Mouse (Mus musculus) forebrain, embryonic 14.5 days (tissue): Measurements from ENCODE around the gene Kit. TPM values are rescaled to one million over a fixed set of nuclear protein-coding genes. Genes with fewer than 3 reads are reported as not detected.

ENCODE experiments used
- ATAC-seq: fragments of 200-750 bp; cut with Nextera tagmentation; 2 replicates; pipeline ENCODE4 v1.8.0; 2017; ENCODE audit warnings: mild to moderate bottlenecking, moderate library complexity
- DNase-seq: peaks from one replicate; pipeline ENCODE4 v3.0.0-alpha.2; 2015; ENCODE audit warnings: low spot score
- H3K27ac ChIP-seq: fragments of 300-500 bp; sonication (generic); 2 replicates; pipeline ENCODE4 v1.5.1; 2014; ENCODE audit warnings: low read depth, mild to moderate bottlenecking, control low read depth, low read length, moderate library complexity
- H3K27me3 ChIP-seq: fragments of 300-500 bp; sonication (generic); replicated peaks from 2 replicates; pipeline ENCODE4 v1.6.1; 2014; ENCODE audit warnings: low read length, control low read depth, mixed read lengths; ENCODE audit not compliant: control insufficient read depth, insufficient read depth
- H3K36me3 ChIP-seq: fragments of 300-500 bp; sonication (generic); 2 replicates; pipeline ENCODE4 v1.6.1; 2014; ENCODE audit warnings: low read length, control low read depth; ENCODE audit not compliant: control insufficient read depth, insufficient read depth
- H3K4me1 ChIP-seq: fragments of 300-500 bp; sonication (generic); 2 replicates; pipeline ENCODE4 v1.6.1; 2014; ENCODE audit warnings: antibody characterized with exemption, low read length, control low read depth; ENCODE audit not compliant: control insufficient read depth, insufficient read depth
- H3K4me2 ChIP-seq: fragments of 300-500 bp; sonication (generic); 2 replicates; pipeline ENCODE4 v1.6.1; 2014; ENCODE audit warnings: mild to moderate bottlenecking, control low read depth, low read length
- H3K4me3 ChIP-seq: fragments of 300-500 bp; sonication (generic); 2 replicates; pipeline ENCODE4 v1.5.1; 2014; ENCODE audit warnings: low read depth, low read length, control low read depth
- H3K9ac ChIP-seq: fragments of 300-500 bp; sonication (generic); 2 replicates; pipeline ENCODE4 v1.6.1; 2014; ENCODE audit warnings: mild to moderate bottlenecking, low read length, control low read depth, moderate library complexity
- H3K9me3 ChIP-seq: fragments of 300-500 bp; sonication (generic); replicated peaks from 2 replicates; pipeline ENCODE4 v1.6.1; 2016; ENCODE audit warnings: low read length, control low read depth, mixed read lengths; ENCODE audit not compliant: control insufficient read depth
- WGBS: fragments of 180-500 bp; shearing (Covaris S2); extraction: QIAGEN DNeasy Blood & Tissue Kit; methylation state at CpG from one replicate; pipeline ENCODE4 v1.1.7; 2014; 5-methylcytosine and 5-hydroxymethylcytosine counted together
- polyA plus RNA-seq: library from polyadenylated mRNA; unstranded; fragments of >200 nt; fragmentation: Nextera tagmentation; extraction: Ambion mirVana; gene quantifications from 2 replicates; pipeline ENCODE4 v1.2.1, GENCODE M21; 2014

Gene Kit
- polyA plus RNA-seq, result 27.0 and 32.6 TPM in 2 replicates

DNA sequence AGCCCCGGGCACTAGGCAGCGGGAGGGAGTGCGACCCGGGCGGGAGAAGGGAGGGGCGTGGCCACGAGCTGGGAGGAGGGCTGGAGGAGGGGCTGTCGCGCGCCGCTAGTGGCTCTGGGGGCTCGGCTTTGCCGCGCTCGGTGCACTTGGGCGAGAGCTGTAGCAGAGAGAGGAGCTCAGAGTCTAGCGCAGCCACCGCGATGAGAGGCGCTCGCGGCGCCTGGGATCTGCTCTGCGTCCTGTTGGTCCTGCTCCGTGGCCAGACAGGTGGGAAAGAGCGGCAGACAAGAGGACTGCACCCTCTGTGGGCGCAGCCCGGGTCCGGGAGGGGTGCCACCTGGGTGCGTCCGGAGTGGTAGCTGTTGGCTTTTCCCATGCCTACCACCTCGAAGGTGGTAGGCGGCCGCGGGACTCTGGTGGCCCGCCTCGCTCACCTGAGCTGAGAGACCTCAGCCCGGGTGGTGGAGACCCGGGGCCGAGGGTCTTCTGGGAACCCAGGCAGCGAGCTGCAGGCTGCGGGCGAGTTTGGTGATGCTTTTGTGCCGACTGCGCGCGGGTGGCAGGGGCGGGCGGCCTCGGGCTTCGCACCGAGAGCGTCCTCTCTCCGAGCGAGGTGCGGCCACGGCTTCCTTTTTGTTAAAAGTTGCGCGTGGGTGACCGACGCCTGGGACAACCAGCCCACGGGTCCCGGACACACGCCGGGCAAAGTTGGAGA is at the start of gene Kit:
Kit (plus strand) TSS at position 65 of the 715 bp plus-strand sequence.
- Histone ChIP-seq H3K4me3 (peak within 1 kb of the TSS; percentile 68), H3K36me3 (no peaks in the 10 kb centered on the region), H3K9me3 (no peaks in the 10 kb centered on the region), H3K27ac (peak within 1 kb of the TSS; percentile 72), H3K4me2 (peak within 1 kb of the TSS; percentile 98), H3K27me3 (peaks cover 5% of the 10 kb centered on the region; the same call in 1 of the 2 replicates), H3K9ac (peak within 1 kb of the TSS; percentile 82), H3K4me1 (peaks cover 3% of the 10 kb centered on the region)
- under 1% methylated on average over 64 of the region's 65 CpGs for WGBS
- peak; percentile 93 for ATAC-seq
- DNase-seq, result peak; percentile 92

DNA sequence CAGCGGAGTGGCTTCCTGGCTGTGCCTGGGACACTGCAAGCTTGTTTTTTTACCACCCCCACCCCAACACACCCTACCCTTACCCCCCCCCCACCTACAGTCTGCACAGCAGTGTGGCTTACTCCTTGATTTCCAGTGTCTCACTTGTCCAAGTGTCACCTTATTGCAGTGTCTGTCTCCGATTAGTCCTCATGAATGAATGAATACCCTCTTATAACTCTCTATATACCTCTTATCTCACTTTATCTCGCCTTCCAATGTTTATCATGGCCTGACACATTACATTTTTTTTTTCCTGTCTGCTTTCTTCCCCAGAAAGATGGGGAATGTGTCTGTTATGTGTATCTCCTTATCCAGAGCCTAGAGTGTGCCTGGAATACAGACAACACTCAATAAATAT is 38.6 kb upstream of the Kit start:
- 89% methylated on average over 3 of the region's 3 CpGs for WGBS

DNA sequence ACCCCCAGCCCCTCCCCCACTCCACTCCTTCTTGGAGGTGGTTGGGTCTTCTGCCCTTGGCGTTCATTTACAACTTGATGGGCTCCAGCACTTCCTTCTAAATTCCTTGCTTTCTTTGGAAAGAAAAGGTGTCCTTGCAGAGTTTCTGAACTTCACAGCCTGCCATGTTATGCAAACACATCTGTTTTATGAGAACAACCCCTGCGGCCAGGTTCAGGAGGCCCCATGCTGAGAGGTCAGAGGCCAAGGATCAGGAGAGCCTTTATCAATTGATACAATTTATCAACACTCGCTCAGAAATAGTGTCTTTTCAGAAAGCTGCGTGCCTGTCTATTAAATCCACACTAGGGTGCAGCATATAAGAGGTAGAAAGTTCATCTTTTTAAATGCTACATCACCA is 37.0 kb upstream of the Kit start:
- H3K27ac ChIP-seq, result no peak overlapping the region
- DNase-seq (no peak), ATAC-seq (no peak)
- H3K9ac ChIP-seq, result no peak overlapping the region
- no peaks in the 10 kb centered on the region for H3K4me1 ChIP-seq
- H3K4me3 ChIP-seq, result no peak overlapping the region
- no peak overlapping the region for H3K4me2 ChIP-seq
- 33% methylated on average over 4 of the region's 4 CpGs for WGBS
- H3K36me3 ChIP-seq, result no peaks in the 10 kb centered on the region
- no peaks in the 10 kb centered on the region for H3K27me3 ChIP-seq
- H3K9me3 ChIP-seq, result no peaks in the 10 kb centered on the region

More for the DNA sequence above, 38.6 kb upstream of the Kit start:
- Histone ChIP-seq H3K36me3 (no peaks in the 10 kb centered on the region), H3K4me3 (no peak overlapping the region), H3K27ac (no peak overlapping the region), H3K9ac (no peak overlapping the region), H3K27me3 (no peaks in the 10 kb centered on the region), H3K9me3 (no peaks in the 10 kb centered on the region), H3K4me2 (no peak overlapping the region), H3K4me1 (no peaks in the 10 kb centered on the region)
- DNase-seq (no peak), ATAC-seq (no peak)

DNA sequence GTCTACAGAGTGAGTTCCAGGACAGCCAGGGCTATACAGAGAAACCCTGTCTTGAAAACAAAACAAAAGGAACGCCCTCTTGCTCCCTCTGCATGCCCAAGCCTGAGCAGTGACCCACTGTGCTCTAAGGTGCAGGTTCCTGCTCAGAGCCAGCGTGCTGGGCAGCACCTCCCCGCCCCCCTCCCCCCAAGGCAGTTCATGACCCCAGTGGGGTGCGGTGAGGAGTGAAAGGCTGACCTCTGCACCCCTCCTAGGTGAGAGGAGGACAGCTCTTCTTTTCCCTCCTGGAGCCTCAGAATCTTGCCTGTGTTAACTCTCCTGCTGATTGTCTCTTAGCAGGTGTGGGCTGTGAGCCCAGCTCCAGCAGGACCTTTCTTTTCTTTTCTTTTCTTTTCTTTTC is 36.3 kb upstream of the Kit start:
- no peak for DNase-seq
- no peak for ATAC-seq
- Histone ChIP-seq H3K4me3 (no peak overlapping the region), H3K4me1 (no peaks in the 10 kb centered on the region), H3K36me3 (no peaks in the 10 kb centered on the region), H3K9ac (no peak overlapping the region), H3K27me3 (no peaks in the 10 kb centered on the region), H3K9me3 (no peaks in the 10 kb centered on the region), H3K27ac (no peak overlapping the region), H3K4me2 (no peak overlapping the region)
- 25% methylated on average over 4 of the region's 4 CpGs for WGBS

DNA sequence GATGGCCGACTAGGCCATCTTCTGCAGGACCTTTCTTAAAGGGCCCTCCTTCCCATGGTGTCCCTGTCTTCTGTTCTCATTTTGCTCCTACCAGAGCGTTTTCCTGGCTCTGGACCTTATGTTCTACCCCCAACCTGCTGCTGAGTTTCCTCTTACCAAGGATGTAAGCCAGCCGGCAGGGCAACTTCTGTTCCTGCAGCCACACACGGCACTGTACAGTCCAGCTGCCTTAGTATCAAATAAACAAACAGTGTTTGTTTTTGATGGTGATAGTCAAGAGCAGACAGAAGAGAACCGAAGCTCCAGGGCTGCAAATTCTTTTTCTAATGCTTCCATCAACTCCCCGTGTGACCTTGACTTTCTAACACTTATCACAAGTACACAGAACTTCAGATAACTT is 35.6 kb upstream of the Kit start:
- H3K27ac ChIP-seq, result no peak overlapping the region
- no peaks in the 10 kb centered on the region for H3K4me1 ChIP-seq
- H3K4me2 ChIP-seq, result no peak overlapping the region
- no peaks in the 10 kb centered on the region for H3K36me3 ChIP-seq
- no peaks in the 10 kb centered on the region for H3K27me3 ChIP-seq
- no peak overlapping the region for H3K9ac ChIP-seq
- ATAC-seq, result no peak
- no peaks in the 10 kb centered on the region for H3K9me3 ChIP-seq
- 54% methylated on average over 6 of the region's 6 CpGs for WGBS
- no peak for DNase-seq
- no peak overlapping the region for H3K4me3 ChIP-seq

DNA sequence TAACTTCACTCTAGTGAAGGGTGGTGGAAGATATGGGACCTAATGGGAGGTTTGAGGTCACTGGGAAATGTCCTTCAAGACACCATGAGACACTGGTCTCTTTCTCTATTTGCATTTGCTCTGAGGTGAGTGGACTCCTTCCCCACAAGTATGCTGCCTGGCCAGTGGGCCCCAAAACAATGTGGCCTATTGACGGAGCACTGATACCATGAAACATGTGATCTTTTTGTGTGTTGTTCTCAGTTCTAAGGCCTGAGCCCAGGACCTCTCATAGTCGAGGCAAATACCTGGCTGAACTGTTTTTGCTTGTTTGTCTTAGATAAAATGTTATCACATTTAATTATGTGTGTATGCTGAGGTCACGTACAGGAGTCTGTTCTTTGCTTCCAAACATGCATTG is 31.0 kb upstream of the Kit start:
- ATAC-seq, result no peak
- H3K9me3 ChIP-seq, result no peaks in the 10 kb centered on the region
- no peak overlapping the region for H3K9ac ChIP-seq
- H3K27ac ChIP-seq, result no peak overlapping the region
- 82% methylated on average over 3 of the region's 3 CpGs for WGBS
- no peaks in the 10 kb centered on the region for H3K4me1 ChIP-seq
- H3K4me2 ChIP-seq, result no peak overlapping the region
- H3K36me3 ChIP-seq, result no peaks in the 10 kb centered on the region
- DNase-seq, result no peak
- H3K27me3 ChIP-seq, result no peaks in the 10 kb centered on the region
- H3K4me3 ChIP-seq, result no peak overlapping the region

DNA sequence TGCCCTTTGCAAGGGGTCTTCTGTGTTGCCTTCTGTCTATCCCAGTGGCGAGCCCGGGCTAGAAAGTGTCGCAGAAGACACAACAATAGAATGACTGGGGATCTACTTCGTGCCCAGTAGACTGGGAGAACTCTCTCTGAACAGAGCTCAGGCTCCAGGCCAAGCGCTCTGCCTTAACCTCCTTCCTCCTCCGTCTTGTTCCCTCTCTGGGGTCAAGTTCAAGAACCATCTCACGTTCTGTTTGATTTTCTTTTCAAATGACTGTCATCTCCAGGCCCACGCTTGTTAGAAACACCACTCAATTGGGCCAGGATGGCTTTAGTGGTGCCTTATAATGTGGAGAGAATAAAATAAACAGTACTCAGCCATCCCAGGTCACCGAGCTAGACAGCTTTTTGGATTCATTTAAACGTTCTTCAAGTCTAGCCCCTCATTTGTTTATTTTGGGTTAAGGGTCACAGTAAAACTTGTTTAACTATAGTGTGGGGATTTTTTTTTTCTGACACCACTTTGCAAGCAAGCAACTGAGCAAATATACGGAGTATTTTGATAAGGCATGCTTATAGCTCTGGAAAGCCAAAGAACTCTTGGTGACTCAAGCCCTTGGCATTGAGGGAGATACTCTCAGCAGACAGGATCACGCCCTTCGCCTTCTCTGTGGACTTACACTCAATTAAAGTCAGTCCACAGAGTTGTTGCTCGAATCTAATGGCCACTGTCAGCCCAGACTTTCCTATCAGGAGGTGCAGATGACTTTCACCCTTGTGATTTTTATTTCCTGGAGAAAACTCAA is 30.0 kb upstream of the Kit start:
- no peaks in the 10 kb centered on the region for H3K27me3 ChIP-seq
- H3K9ac ChIP-seq, result no peak overlapping the region
- no peak overlapping the region for H3K27ac ChIP-seq
- WGBS, result 88% methylated on average over 14 of the region's 14 CpGs
- no peaks in the 10 kb centered on the region for H3K4me1 ChIP-seq
- H3K36me3 ChIP-seq, result no peaks in the 10 kb centered on the region
- no peak overlapping the region for H3K4me2 ChIP-seq
- DNase-seq (no peak), ATAC-seq (no peak)
- H3K9me3 ChIP-seq, result no peaks in the 10 kb centered on the region
- no peak overlapping the region for H3K4me3 ChIP-seq

DNA sequence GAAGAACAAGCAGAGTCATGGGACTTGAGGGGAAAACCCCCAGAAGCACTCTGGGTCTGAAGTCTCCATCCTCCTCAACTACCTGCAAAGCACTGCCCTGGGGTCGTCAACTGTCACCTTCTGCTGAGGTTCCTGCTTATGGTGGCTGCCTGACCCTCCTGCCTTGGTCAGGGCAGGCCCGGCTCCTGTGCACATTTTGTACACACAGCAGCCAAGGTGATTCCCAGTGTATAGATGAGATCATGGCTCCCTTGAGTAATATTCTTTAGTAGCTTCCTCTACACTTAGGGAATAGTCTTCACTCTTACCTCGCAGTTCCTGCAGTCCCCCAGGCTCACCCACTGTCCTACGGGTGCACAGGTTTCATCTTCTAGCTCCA is 29.5 kb upstream of the Kit start:
- no peak overlapping the region for H3K9ac ChIP-seq
- H3K4me3 ChIP-seq, result no peak overlapping the region
- no peaks in the 10 kb centered on the region for H3K9me3 ChIP-seq
- no peaks in the 10 kb centered on the region for H3K36me3 ChIP-seq
- ATAC-seq (no peak), DNase-seq (no peak)
- no peak overlapping the region for H3K27ac ChIP-seq
- no peaks in the 10 kb centered on the region for H3K4me1 ChIP-seq
- no peaks in the 10 kb centered on the region for H3K27me3 ChIP-seq
- no peak overlapping the region for H3K4me2 ChIP-seq
- 84% methylated on average over 4 of the region's 4 CpGs for WGBS

DNA sequence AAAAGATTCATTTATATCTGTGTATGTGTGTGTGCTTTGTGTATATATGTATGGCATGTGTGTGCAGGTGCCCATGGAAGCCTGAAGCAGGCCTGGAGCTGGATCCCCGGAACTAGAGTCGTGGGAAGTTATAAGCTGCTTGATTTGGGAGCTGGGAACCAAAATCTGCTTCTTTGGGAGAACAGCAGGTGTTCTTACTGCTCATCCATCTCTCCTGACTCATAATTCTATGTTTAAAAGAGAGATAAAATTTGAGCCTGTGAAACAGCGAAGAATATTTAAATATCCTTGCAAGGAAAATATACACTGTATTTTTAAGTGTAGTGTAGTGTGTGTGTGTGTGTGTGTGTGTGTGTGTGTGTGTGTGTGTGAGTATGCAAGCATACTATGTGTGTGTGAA is 21.7 kb upstream of the Kit start:
- no peaks in the 10 kb centered on the region for H3K4me1 ChIP-seq
- no peaks in the 10 kb centered on the region for H3K27me3 ChIP-seq
- H3K9me3 ChIP-seq, result no peaks in the 10 kb centered on the region
- H3K36me3 ChIP-seq, result no peaks in the 10 kb centered on the region
- DNase-seq (no peak), ATAC-seq (no peak)
- WGBS, result 89% methylated on average over 3 of the region's 3 CpGs
- no peak overlapping the region for H3K4me3 ChIP-seq
- no peak overlapping the region for H3K27ac ChIP-seq
- H3K4me2 ChIP-seq, result no peak overlapping the region
- H3K9ac ChIP-seq, result no peak overlapping the region
